Mouse (Mus musculus) thymus, adult 2 months (tissue): ENCODE measurements around the gene Pop5. TPM values are rescaled to one million over a fixed set of nuclear protein-coding genes. Genes with fewer than 3 reads are reported as not detected.

Experiments
- DNase-seq: peaks from one replicate; pipeline ENCODE4 v3.0.0; 2021
- H3K27ac ChIP-seq: fragments of 200-500 bp; 2 replicates; pipeline ENCODE4 v1.5.1; 2012; ENCODE audit warnings: low read length, control low read depth; ENCODE audit not compliant: control insufficient read depth, insufficient read depth
- H3K27me3 ChIP-seq: fragments of 200-500 bp; 2 replicates; pipeline ENCODE4 v1.6.1; 2012; ENCODE audit warnings: mild to moderate bottlenecking, low read length, moderate library complexity, mixed read lengths; ENCODE audit not compliant: control insufficient read depth, insufficient read depth
- H3K36me3 ChIP-seq: fragments of 200-500 bp; 2 replicates; pipeline ENCODE4 v1.6.1; 2012; ENCODE audit warnings: mild to moderate bottlenecking, low read length, moderate library complexity; ENCODE audit not compliant: control insufficient read depth, insufficient read depth
- H3K4me1 ChIP-seq: fragments of 200-500 bp; replicated peaks from 2 replicates; pipeline ENCODE4 v1.6.1; 2012; ENCODE audit warnings: low read length; ENCODE audit not compliant: control insufficient read depth, insufficient read depth
- H3K4me3 ChIP-seq: fragments of 200-500 bp; 2 replicates; pipeline ENCODE4 v1.5.1; 2012; ENCODE audit warnings: mild to moderate bottlenecking, low read length, control low read depth, moderate library complexity; ENCODE audit not compliant: control insufficient read depth, insufficient read depth
- CTCF ChIP-seq: fragments of 200-500 bp; IDR thresholded peaks from 2 replicates; pipeline ENCODE4 v1.5.1; 2012; ENCODE audit warnings: mild to moderate bottlenecking, control low read depth, low read length, moderate library complexity, borderline replicate concordance; ENCODE audit not compliant: control insufficient read depth, poor library complexity, insufficient read depth; ENCODE audit errors: extremely low read depth
- POLR2A ChIP-seq: fragments of 200-500 bp; IDR thresholded peaks from 2 replicates; pipeline ENCODE4 v1.6.1; 2012; ENCODE audit warnings: mild to moderate bottlenecking, low read length, control low read depth, moderate library complexity; ENCODE audit not compliant: control insufficient read depth, poor library complexity, insufficient read depth; ENCODE audit errors: extremely low read depth
- WGBS: fragments of 180-500 bp; shearing (Covaris S2); methylation state at CpG from one replicate; pipeline ENCODE4 v1.1.7; 2018; 5-methylcytosine and 5-hydroxymethylcytosine counted together
- polyA plus RNA-seq: library from polyadenylated mRNA; depleted of rRNA; stranded (reverse); fragments of >200 nt; gene quantifications from 2 replicates; pipeline ENCODE4 v1.2.3, GENCODE M21; 2012

Gene Pop5
- polyA plus RNA-seq, 1 experiment = 166 TPM

DNA sequence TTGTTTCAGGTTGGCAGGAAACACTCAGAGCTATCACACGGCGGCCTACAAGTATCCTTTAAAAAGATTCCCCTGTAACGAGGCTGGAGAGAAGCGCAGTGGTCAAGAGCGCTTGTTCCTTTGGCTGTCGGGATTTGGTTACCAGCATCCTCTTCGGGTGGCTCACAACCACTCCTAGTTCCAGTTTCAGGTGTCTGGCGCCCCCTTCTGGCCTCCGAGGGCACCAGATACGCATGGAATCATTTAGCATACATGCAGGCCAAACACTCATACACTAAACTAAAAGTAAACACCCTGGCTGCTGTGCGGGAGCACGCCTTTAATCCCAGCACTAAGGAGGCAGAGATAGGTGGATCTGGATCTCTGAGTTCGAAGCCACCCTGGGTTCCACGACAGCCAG lies 40.4 kb downstream of the Pop5 start:
- H3K36me3 ChIP-seq = no peaks in the 10 kb centered on the region
- H3K27ac ChIP-seq = no peak overlapping the region
- H3K27me3 ChIP-seq = no peaks in the 10 kb centered on the region
- peak; percentile 41 for DNase-seq
- TF ChIP-seq CTCF = peak; percentile 59; the same call in 1 of the 2 replicates
- TF ChIP-seq POLR2A = no peak
- no peak overlapping the region for H3K4me3 ChIP-seq
- peaks cover 12% of the 10 kb centered on the region for H3K4me1 ChIP-seq
- WGBS = 81% methylated on average over 14 of the region's 14 CpGs

DNA sequence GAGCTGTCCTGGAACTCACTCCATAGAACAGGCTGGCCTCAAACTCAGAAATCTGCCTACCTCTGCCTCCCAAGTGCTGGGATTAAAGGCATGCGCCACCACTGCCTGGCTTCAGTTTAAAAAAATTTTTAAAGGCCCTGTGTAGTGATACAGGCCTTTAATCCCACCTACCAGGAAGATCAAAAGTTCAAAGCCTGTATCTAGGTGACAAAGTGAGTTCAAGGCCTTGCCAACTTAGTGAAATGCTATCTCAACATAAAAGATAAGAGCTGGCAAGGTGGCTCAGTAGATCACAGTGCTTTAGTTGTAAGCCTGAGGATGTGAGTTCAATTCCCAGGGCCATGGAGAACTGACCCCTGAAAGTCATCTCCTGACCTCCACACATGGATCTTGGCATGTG lies 42.4 kb downstream of the Pop5 start:
- no peak overlapping the region for H3K27ac ChIP-seq
- H3K36me3 ChIP-seq = no peaks in the 10 kb centered on the region
- H3K4me3 ChIP-seq = no peak overlapping the region
- 92% methylated on average over 1 of the region's 1 CpGs for WGBS
- no peak for DNase-seq
- no peaks in the 10 kb centered on the region for H3K27me3 ChIP-seq
- TF ChIP-seq POLR2A (no peak), CTCF (no peak)
- H3K4me1 ChIP-seq = peaks cover 7% of the 10 kb centered on the region

DNA sequence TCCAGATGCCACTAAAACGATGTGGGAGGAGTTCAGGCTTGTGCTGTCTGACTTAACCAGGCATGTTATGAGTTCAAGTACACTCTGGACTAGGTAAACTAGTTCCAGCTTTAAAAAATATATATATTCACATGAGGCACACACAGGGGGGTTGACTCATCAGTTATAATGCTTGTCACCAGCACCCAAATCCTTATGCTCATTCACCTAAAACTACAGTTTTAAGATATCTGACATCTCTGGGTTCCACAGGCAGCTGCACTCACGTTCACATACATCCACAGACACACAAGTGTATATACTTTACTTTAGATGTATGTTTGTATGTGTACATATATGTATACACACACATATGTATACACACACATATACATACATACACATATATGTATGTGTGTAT lies 43.1 kb downstream of the Pop5 start:
- H3K27ac ChIP-seq = no peak overlapping the region
- WGBS = 75% methylated on average over 2 of the region's 2 CpGs
- no peak overlapping the region for H3K4me3 ChIP-seq
- H3K36me3 ChIP-seq = no peaks in the 10 kb centered on the region
- DNase-seq = no peak
- no peaks in the 10 kb centered on the region for H3K27me3 ChIP-seq
- TF ChIP-seq CTCF (no peak), POLR2A (no peak)
- peaks cover 5% of the 10 kb centered on the region; the same call in 1 of the 2 replicates for H3K4me1 ChIP-seq

DNA sequence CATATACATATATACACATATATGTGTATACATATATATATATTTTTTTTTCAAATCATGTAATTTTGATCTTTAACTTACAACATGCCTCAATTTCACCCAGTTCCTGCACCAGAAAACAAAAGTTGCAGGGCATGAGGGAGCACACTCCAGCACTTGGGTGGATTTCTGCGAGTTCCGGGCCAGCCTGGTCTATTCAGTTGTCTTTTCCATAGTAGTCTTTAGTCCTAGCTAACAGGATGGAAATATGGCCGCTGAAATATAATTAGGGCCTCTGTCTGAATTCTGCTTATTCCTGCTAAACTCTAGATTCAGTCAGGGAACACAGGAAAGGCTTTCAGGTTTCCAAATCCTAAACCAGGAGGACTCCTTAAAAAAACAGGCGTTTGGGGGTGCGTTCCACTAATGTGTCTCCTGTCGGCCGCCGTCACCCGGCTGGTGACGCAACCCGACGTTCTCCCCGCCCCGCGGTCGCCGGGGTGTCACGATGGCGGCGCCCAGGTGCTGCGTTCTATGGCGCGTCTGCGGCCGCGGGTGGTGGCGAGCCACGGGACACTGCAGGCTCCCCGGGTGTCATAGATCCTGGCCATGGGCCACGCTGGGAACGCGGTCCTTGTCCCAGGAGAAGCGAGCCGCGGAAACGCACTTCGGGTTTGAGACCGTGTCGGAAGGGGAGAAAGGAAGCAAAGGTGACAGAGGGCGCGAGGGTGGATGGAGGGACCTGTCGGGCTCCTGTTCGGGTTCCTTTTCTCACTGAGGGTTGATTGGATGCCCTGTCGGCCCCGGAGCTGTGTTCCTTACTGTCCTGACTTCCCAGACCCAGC lies 43.8 kb downstream of the Pop5 start, which contains the start of gene Coq5:
Gene Coq5, plus strand, starts transcription at position 441 of the 824 bp plus-strand sequence.
- H3K27ac ChIP-seq = no peak within 1 kb of the TSS
- 3% methylated on average over 45 of the region's 45 CpGs for WGBS
- peak; percentile 89 for DNase-seq
- peaks cover 6% of the 10 kb centered on the region for H3K36me3 ChIP-seq
- no peaks in the 10 kb centered on the region for H3K27me3 ChIP-seq
- TF ChIP-seq CTCF = no peak
- TF ChIP-seq POLR2A = peak; percentile 41; the same call in 1 of the 2 replicates
- H3K4me3 ChIP-seq = peak within 1 kb of the TSS; percentile 87
- H3K4me1 ChIP-seq = peaks cover 5% of the 10 kb centered on the region; the same call in 1 of the 2 replicates

DNA sequence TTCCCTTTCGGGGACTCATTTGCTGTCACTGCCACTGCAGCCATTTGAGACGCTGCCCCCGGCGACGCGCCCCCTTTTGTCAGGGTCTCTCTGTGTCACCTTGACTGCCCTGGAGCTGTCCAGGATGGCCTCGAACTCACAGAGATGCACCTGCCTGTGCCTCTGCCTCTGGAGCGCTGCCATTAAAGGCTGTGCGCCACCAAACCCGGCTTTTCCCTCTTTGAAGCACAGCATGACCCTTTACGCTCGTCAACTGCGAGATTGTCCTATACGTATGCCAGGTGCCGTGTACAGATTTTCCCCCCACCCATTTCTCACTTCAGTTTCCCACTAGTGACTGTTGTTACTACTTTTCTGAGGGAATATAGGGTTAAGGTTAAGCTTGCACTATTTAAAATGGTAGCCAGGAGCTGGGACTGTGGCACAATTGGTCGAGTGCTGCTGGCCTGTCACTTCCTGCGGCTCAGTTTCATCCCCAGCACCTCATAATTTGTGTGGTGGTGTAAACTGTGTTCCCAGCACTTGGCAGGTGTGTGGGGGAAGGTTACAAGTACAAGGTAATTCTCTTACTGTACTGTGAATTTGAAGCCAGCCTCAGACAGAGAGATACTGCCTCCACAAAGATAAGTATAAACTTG lies 44.5 kb downstream of the Pop5 start:
- H3K27ac ChIP-seq = no peak overlapping the region
- 2% methylated on average over 17 of the region's 17 CpGs for WGBS
- H3K27me3 ChIP-seq = no peaks in the 10 kb centered on the region
- H3K4me1 ChIP-seq = peaks cover 5% of the 10 kb centered on the region; the same call in 1 of the 2 replicates
- TF ChIP-seq POLR2A (no peak), CTCF (no peak)
- H3K4me3 ChIP-seq = peak overlapping the region; percentile 87
- H3K36me3 ChIP-seq = peaks cover 8% of the 10 kb centered on the region
- DNase-seq = peak; percentile 45

DNA sequence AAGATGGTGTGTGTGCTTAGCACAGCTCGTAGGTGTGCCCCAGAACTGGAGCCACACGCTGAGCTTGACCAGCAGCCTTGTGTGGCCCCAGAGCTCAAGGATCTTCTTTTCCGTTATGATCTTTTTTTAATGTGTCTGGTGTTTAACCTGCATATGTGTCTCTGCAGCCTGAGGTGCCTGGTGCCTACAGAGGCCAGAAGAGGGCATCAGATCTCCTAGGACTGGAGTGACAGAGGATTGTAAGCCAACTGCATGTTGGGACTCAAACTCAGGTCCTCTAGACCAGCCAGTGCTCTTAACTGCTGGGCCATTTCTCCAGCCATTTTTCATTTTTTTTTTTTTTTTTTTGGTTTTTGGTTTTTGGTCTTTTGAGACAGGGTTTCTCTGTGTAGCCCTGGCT lies 49.1 kb downstream of the Pop5 start:
- WGBS = 96% methylated on average over 3 of the region's 3 CpGs
- TF ChIP-seq CTCF = no peak
- no peak for TF ChIP-seq POLR2A
- peaks cover 12% of the 10 kb centered on the region for H3K36me3 ChIP-seq
- DNase-seq = peak; percentile 33
- H3K27me3 ChIP-seq = no peaks in the 10 kb centered on the region
- no peak overlapping the region for H3K4me3 ChIP-seq
- H3K4me1 ChIP-seq = peaks cover 5% of the 10 kb centered on the region; the same call in 1 of the 2 replicates
- H3K27ac ChIP-seq = no peak overlapping the region
